Mouse (Mus musculus) forelimb bud, embryonic 11.5 days (tissue): ENCODE measurements at regions not wholly inside any gene's neighbourhood (a gene's known extent, or its start where the extent isn't known, plus 50 kb on each side); places are given as distances from the start of the nearest gene placed in this dataset.

Experiments used
- DNase-seq: peaks from one replicate; pipeline ENCODE4 v3.0.0-alpha.2; 2012; ENCODE audit warnings: low read depth, low spot score

DNA sequence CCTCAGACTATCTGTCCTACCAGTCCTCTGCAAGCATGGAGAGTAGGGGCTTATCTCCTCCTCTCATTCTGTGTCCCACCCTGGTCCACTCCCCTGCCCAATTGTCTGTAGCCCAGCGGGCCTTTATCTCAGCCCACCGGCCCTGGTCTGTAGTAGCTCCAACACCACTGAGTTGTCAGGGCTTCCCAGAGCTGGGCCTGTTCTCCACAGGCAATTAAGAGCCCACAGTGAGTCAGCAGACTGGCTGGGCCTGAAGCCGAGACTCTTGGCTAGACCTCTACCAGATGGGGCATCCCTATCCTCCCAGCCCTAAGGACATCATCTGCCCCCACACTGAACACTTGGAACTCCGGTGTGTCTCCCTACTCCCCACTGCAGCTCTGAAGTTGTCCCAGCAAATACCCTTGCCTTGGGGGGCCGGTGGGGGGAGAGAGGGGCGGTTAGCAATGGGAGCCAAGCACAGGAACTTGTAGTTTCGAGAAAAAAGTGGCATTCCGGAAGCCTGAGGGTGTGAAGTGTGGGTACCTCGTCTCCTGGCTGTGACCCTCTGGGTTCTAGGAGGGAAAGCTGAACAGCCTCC lies 64.7 kb upstream of the Dlg1 start:
- no peak for DNase-seq

DNA sequence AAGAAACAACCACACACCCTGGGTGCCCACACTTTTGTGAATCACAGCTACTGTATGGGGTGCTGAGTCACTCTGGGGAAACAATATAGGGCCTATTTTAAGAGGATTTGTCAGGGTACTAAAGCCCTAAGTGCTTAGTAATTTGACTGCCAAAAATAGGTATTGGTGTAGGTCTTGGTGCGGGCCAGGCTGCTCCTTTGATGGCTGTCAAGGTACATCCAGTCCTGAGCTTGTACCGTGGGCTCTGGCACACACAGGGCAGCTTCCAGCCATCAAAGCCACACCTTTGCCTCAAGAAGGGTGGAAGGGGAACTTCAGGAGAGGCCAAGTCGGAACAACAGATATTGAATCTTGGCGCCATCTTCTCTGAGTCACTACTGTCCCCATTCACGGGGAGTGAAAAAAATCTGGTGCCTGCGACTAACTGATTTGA lies 64.2 kb upstream of the Dlg1 start:
- no peak for DNase-seq

DNA sequence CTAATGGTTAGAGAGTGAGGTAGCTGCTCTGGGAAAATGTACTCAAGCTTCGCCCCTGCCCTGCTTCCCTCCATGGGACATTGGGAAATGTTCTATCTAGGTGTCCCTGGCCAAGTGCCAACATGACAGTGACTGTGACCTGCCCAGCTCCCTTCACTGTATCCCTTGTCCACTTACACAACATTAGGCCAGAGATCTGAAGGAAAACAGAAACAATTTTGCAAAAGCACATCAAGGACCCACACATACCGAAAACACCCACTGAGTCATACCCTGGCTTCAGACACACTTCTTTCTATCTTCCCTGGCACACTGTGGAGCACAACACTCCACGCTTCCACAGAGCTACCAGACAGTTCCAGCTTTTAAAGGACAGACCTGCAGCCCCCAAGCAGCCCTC lies 62.0 kb upstream of the Dlg1 start:
- no peak for DNase-seq

DNA sequence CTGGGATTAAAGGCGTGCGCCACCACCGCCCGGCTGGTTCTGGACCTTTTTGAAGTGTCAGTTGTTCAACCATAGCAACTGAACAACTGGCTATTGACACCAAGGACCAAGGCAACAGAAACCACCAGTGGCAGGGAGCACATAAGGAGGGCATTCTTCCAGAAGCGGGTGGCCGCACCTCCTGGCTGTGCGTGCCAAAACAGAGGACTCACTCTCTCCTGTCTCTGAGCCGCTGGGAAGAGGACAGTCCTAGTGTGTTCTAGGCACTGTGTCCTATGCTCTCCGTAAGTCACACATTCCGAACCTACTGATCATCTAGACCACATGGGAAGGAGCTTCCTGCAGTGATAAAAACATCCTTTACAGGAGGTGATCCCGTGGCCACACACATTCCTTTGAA lies 60.1 kb upstream of the Dlg1 start:
- DNase-seq, result no peak

DNA sequence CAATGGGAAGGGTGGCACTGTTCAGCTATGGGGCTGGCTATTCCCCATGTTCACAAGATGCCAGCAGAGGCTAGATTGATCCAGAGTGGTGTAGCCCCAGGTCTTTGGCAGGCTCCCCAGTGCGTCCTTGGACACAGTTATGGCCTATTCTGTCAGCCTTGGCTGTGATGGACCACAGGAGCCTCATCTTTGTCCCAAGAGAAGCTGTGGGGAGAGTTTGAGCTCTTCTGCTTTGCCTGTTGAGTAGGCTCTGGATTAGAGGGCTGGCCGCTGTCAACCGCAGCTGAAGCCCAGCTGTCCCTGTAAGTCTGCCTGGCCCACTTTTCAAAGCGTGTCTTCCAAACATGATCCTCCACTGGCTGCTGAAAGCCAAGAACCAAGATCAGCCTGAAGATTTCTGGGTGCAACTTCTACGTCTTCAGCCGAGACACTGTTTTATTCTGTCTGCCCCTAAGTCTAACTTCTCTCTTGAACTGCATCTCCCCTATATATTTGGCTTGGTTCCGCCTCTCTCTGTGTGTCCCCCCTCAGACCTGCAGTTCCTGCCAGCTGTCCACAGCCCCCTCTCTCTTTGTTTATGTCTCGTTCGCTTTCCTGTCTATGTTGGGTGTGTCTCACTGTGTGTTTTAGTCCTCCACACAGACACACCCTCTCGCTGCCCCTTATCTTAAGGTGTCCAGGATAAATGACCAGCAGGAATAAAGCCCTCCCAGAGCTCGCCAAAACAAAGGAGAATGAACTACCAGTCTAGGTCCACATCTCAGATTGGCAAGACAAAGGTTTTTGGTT lies 56.7 kb upstream of the Dlg1 start:
- no peak for DNase-seq

DNA sequence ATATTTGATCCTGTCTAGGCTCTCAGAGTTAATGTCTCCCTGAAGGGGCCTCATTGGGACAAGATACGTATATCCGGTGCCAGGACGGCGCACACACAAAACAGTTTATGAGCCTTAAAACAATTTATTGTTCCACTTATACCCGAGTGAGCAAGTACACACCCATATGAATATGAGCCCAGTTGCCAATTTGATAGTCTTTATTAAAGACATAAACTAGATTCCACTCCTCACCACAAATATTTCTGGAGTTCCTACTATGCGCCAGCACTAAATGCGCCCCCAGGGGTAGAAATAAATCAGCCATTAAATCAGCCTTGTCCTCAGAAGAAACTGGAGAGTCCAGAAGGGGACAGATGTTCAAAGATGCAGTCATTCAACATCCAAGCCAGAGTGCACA lies 54.3 kb upstream of the Dlg1 start:
- DNase-seq, result no peak

DNA sequence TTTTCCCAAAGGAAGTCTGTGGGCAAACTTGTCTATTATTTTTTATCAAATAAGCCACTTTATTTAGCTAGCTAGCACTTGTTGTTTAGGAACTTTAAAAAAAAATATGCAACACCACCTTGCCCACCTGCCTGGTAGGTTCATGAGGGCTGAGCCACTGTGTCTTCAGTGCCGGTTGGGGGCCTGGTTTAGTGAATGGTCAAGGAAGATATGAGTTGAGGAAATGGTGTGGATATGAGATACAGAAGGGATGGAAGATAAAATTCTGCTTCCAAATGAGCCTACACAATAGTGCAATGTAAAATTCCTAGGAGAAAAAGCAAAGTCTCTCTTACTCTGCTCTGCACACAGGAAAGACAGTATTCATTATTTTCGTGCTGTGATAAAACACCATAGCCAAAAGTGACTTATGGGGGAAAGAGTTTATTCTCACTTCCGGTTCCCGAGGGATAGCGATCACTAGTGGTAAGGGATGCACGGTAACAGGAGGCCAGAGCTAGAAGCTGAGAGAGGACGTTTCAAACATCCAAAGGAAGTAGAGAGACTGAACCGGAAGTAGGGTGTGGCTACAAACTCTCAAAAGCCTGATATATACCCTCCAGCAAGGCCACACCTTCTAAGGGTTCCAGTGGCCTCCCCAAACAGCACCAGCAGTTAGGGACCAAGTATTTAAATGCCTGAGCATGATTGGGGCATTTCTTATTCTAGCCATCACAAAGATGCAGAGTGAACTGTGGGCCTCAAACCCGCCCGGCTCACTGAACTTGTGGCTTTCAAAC lies 53.7 kb upstream of the Dlg1 start:
- no peak for DNase-seq
